Mouse (Mus musculus): ENCODE measurements around the gene Zfp53.

- TF ChIP-seq EP300 (IDR thresholded peaks at IDR 0.05; ENCODE audit: insufficient read depth, low read depth, low read length) (no peak), CTCF (IDR thresholded peaks at IDR 0.05; ENCODE audit: low read depth, low read length) (no peak), POLR2A (IDR thresholded peaks at IDR 0.05; ENCODE audit: insufficient read depth, low read length) (no peak)
These were observed 28.4 kb downstream of the Zfp53 start for GRCm38 (mm10) chr17:21517130-21517671.

Measured in ES-Bruce4 (cell line).